ENCODE assay signal across 23 mouse cellular contexts in the genomic region with DNA sequence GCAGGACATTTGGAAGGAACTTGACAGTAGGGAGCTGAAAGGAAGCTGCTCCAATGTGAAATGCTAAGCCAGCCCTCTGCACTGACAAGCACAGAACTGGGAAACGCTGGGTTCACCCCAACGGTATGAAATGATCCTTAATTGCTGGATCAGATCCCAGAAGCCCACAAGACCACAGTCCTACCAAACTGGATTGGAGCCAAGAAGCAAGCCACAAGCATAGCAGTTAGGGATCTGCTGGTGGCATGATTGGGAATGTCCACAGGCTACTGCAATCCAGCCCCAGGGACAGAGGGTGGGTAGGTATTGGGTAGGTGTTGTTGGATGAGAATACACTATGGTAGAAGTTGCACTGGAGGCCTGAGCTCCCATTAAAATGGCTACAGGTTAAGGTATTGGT.
DNase-seq lines count a peak whose midpoint lies in the region; ATAC-seq lines count a peak whose summit lies in the region.
"Had no signal": no experiment of that assay in that cellular context is flagged by ENCODE, and none has a peak within 500 bp of the region (broad histone marks: within the 10 kb centered on the region; RNA-seq: fewer than 3 reads in every experiment).

No protein-coding gene starts in this region.

- H3K36me3 ChIP-seq in heart, embryonic 14.5 days (ENCODE audit: control insufficient read depth, insufficient read depth, low read length), result no peaks in the 10 kb centered on the region
- H3K36me3 ChIP-seq in embryonic facial prominence, embryonic 14.5 days (ENCODE audit: control insufficient read depth, insufficient read depth, low read length), result no peaks in the 10 kb centered on the region
- H3K36me3 ChIP-seq: embryonic facial prominence, embryonic 15.5 days; hindbrain, embryonic 10.5 days; liver, embryonic 13.5 days; neural tube, embryonic 15.5 days; stomach, embryonic 15.5 days had no signal

- H3K27ac ChIP-seq in heart, embryonic 14.5 days (replicated peaks in 1 of 2; ENCODE audit: control insufficient read depth in 1 of 2, insufficient read depth in 1 of 2, low read depth in 2 of 2, low read length in 2 of 2), result peak overlapping the region; percentile 60 to 87; a peak in 3 of 4 replicates
- 0 out of 2 replicates have a peak overlapping the region, but pooled peaks have one; percentile 33 for H3K27ac ChIP-seq in embryonic facial prominence, embryonic 14.5 days (replicated peaks; ENCODE audit: low read depth, low read length)
- H3K27ac ChIP-seq: embryonic facial prominence, embryonic 15.5 days; hindbrain, embryonic 10.5 days; liver, embryonic 13.5 days; neural tube, embryonic 15.5 days; stomach, embryonic 15.5 days had no signal

- H3K4me1 ChIP-seq in heart, embryonic 14.5 days (ENCODE audit: control insufficient read depth in 2 of 2, insufficient read depth in 2 of 2, low read length in 2 of 2), result peaks cover 16 to 23% of the 10 kb centered on the region in 2 experiments
- peaks cover 7% of the 10 kb centered on the region for H3K4me1 ChIP-seq in embryonic facial prominence, embryonic 14.5 days (ENCODE audit: control insufficient read depth, insufficient read depth, low read length)
- H3K4me1 ChIP-seq: liver, embryonic 13.5 days; neural tube, embryonic 15.5 days; stomach, embryonic 15.5 days had no signal

- intact Hi-C loops in heart, postnatal 36 days (cut with DNase I), result loop anchor here (2.0 to 5.0 kb wide), 2 partner anchors 139 to 151 kb away; partner anchors contain the start of genes 8030474K03Rik and Gm4779

- H3K4me3 ChIP-seq in heart, embryonic 14.5 days (ENCODE audit: control insufficient read depth in 1 of 2, insufficient read depth in 1 of 2, low read depth in 1 of 2, low read length in 2 of 2), result no peak overlapping the region
- no peak overlapping the region for H3K4me3 ChIP-seq in embryonic facial prominence, embryonic 14.5 days (ENCODE audit: low read depth, low read length)
- H3K4me3 ChIP-seq: embryonic facial prominence, embryonic 15.5 days; hindbrain, embryonic 10.5 days; liver, embryonic 13.5 days; neural tube, embryonic 15.5 days; stomach, embryonic 15.5 days had no signal

- H3K4me2 ChIP-seq in heart, embryonic 14.5 days (ENCODE audit: low read length), result no peak overlapping the region
- H3K4me2 ChIP-seq in embryonic facial prominence, embryonic 14.5 days (ENCODE audit: low read depth, low read length), result no peak overlapping the region
- H3K4me2 ChIP-seq: embryonic facial prominence, embryonic 15.5 days; liver, embryonic 13.5 days; midbrain, embryonic 11.5 days; neural tube, embryonic 15.5 days; stomach, embryonic 15.5 days had no signal

- no peaks in the 10 kb centered on the region for H3K9me3 ChIP-seq in heart, embryonic 14.5 days (ENCODE audit: control insufficient read depth, low read length)
- H3K9me3 ChIP-seq in embryonic facial prominence, embryonic 14.5 days (ENCODE audit: control insufficient read depth, low read length), result no peaks in the 10 kb centered on the region
- H3K9me3 ChIP-seq: embryonic facial prominence, embryonic 15.5 days; hindbrain, embryonic 10.5 days; liver, embryonic 13.5 days; neural tube, embryonic 15.5 days; stomach, embryonic 15.5 days had no signal

- no peak overlapping the region for H3K9ac ChIP-seq in heart, embryonic 14.5 days (ENCODE audit: low read length)
- H3K9ac ChIP-seq in embryonic facial prominence, embryonic 14.5 days (ENCODE audit: low read depth, low read length), result no peak overlapping the region
- H3K9ac ChIP-seq: embryonic facial prominence, embryonic 15.5 days; liver, embryonic 13.5 days; neural tube, embryonic 15.5 days; stomach, embryonic 15.5 days had no signal

- ATAC-seq in heart, embryonic 14.5 days (ENCODE audit: insufficient number of reproducible peaks, insufficient read depth, low FRiP score, low read depth), result no peak
- no peak; the same call in 1 of the 2 replicates for ATAC-seq in embryonic facial prominence, embryonic 14.5 days (ENCODE audit: low read depth)
- ATAC-seq: forebrain, embryonic 14.5 days; intestine, postnatal 0 days had no signal

- DNase-seq in heart, postnatal 36 days, result no peak
- DNase-seq in 3T3-L1 (ENCODE audit: low read depth, low spot score) (peak; percentile 27), MN1 (ENCODE audit: low spot score) (peak; percentile 31)
- DNase-seq in embryonic facial prominence, embryonic 14.5 days (ENCODE audit: low spot score), result peak; percentile 63
- no peak for DNase-seq in testis, postnatal 10 days (ENCODE audit: low spot score)
- DNase-seq in gastrocnemius, adult 8-10 months (ENCODE audit: low spot score in 2 of 2), result no peak
- DNase-seq: cerebellum, adult 11-12 months; cerebellum, postnatal 10 days; gastrocnemius, postnatal 10 days; liver, embryonic 13.5 days; lung, adult 2 months; lung, postnatal 14 days; right cerebral cortex, adult 18-20 months; thymus, adult 18-20 months; thymus, postnatal 36 days had no signal

- 36% methylated on average over 2 of the region's 2 CpGs for WGBS in heart, embryonic 14.5 days
- 50% methylated on average over 2 of the region's 2 CpGs for WGBS in embryonic facial prominence, embryonic 14.5 days

- peaks cover 3% of the 10 kb centered on the region; the same call in 1 of the 2 replicates for H3K27me3 ChIP-seq in heart, embryonic 14.5 days (ENCODE audit: control insufficient read depth, insufficient read depth, low read length)
- peaks cover 11% of the 10 kb centered on the region; the same call in 1 of the 2 replicates for H3K27me3 ChIP-seq in embryonic facial prominence, embryonic 14.5 days (replicated peaks; ENCODE audit: control insufficient read depth, insufficient read depth, low read length)
- H3K27me3 ChIP-seq: stomach, embryonic 15.5 days had no signal

Comparison
In these comparisons a context has a peak if more than half of its experiments do, and no peak if none do; other contexts are left out.
1. DNase-seq: peak in 3T3-L1 (single experiment), MN1 (single experiment) and embryonic facial prominence, embryonic 14.5 days (single experiment); none in heart, postnatal 36 days (0 of 2), testis, postnatal 10 days (single experiment) and gastrocnemius, adult 8-10 months (0 of 2).